Mouse (Mus musculus): ENCODE data around the gene Pithd1. TPM values are rescaled to one million over a fixed set of nuclear protein-coding genes. Genes with fewer than 3 reads are reported as not detected.

Gene Pithd1
- polyA plus RNA-seq, 1 experiment from 2014 or later, result 62.1 TPM

- Histone ChIP-seq H3K9ac (ENCODE audit: low read depth, low read length) (no peak overlapping the region), H3K4me1 (ENCODE audit: control insufficient read depth, insufficient read depth, low read length) (peaks cover 9% of the 10 kb centered on the region), H3K4me2 (replicated peaks; ENCODE audit: low read depth, low read length) (no peak overlapping the region), H3K9me3 (ENCODE audit: control insufficient read depth, low read length) (no peaks in the 10 kb centered on the region), H3K36me3 (ENCODE audit: control insufficient read depth, insufficient read depth, low read length) (no peaks in the 10 kb centered on the region; the same call in 1 of the 2 replicates), H3K27ac (ENCODE audit: low read depth, low read length) (no peak overlapping the region), H3K27me3 (ENCODE audit: control insufficient read depth, insufficient read depth, low read length) (no peaks in the 10 kb centered on the region), H3K4me3 (ENCODE audit: low read length) (no peak overlapping the region)
- 96% methylated on average over 9 of the region's 9 CpGs for WGBS
- no peak for ATAC-seq (ENCODE audit: low FRiP score, low TSS enrichment)
These were observed 35.9 kb upstream of the Pithd1 start for GRCm38 (mm10) chr4:136022924-136023323.

- Histone ChIP-seq H3K4me1 (ENCODE audit: control insufficient read depth, insufficient read depth, low read length) (peaks cover 5% of the 10 kb centered on the region), H3K27ac (ENCODE audit: low read depth, low read length) (peak within 1 kb of the TSS; percentile 88), H3K9ac (ENCODE audit: low read depth, low read length) (peak within 1 kb of the TSS; percentile 98), H3K9me3 (ENCODE audit: control insufficient read depth, low read length) (no peaks in the 10 kb centered on the region), H3K27me3 (ENCODE audit: control insufficient read depth, insufficient read depth, low read length) (no peaks in the 10 kb centered on the region), H3K36me3 (ENCODE audit: control insufficient read depth, insufficient read depth, low read length) (no peaks in the 10 kb centered on the region; the same call in 1 of the 2 replicates), H3K4me2 (replicated peaks; ENCODE audit: low read depth, low read length) (peak within 1 kb of the TSS; percentile 85), H3K4me3 (ENCODE audit: low read length) (peak within 1 kb of the TSS; percentile 99)
- under 1% methylated on average over 41 of the region's 48 CpGs for WGBS
- ATAC-seq (ENCODE audit: low FRiP score, low TSS enrichment), result peak; percentile 99
These were observed 34.5 kb upstream of the Pithd1 start, which contains the start of gene Eloa for GRCm38 (mm10) chr4:136021549-136022047. Gene Eloa (minus strand): TSS chr4:136021763.

DNA sequence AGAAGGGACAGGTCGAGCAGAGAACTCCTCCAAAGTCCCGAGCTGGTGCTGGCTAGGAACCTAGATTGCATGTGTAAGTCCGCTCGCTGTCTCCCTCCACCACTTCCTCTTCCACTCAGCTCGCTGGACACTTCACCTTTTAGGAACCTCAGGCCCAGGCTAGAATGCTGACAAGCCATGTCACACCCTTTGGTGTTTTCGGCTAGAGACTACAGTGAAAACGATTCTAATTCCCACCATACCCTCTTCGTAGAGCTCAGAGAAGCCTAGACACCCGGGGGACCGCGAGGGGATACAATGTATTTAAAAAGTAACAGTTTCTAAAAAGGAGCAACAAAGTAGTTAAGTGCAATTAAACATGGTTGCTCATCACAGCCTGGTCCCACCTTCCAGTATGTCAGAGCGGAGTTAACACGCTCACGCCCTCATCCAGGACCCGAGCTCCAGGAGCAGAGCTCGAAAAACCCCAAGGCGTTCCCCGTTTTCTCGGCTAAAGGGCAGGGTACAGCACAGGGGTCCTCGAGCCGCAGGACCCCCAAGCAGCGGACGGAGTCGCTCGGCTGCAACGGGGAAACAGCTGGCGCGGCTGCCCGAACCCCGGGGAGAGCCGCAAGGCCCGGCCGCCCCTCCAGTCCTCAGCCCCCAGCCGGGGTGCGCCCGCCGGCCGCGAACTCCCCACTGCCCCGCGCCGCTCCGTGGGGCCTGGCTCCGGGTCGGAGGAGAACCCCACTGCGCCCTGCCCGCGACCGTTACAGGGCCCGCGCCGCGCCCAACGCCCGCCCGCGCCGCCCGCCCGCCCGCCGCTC lies 33.9 kb upstream of the Pithd1 start:
- peak; percentile 76 for ATAC-seq (ENCODE audit: low FRiP score, low TSS enrichment)

GRCm38 (mm10) chr4:136016059-136016602 lies 29.1 kb upstream of the Pithd1 start:
- H3K27me3 ChIP-seq (ENCODE audit: control insufficient read depth, insufficient read depth, low read length), result no peaks in the 10 kb centered on the region
- no peak overlapping the region for H3K4me2 ChIP-seq (replicated peaks; ENCODE audit: low read depth, low read length)
- 72% methylated on average over 3 of the region's 3 CpGs for WGBS
- no peak overlapping the region for H3K27ac ChIP-seq (ENCODE audit: low read depth, low read length)
- no peaks in the 10 kb centered on the region for H3K9me3 ChIP-seq (ENCODE audit: control insufficient read depth, low read length)
- peaks cover 25% of the 10 kb centered on the region for H3K36me3 ChIP-seq (ENCODE audit: control insufficient read depth, insufficient read depth, low read length)
- H3K4me3 ChIP-seq (ENCODE audit: low read length), result no peak overlapping the region
- no peak overlapping the region for H3K9ac ChIP-seq (ENCODE audit: low read depth, low read length)
- H3K4me1 ChIP-seq (ENCODE audit: control insufficient read depth, insufficient read depth, low read length), result peaks cover 5% of the 10 kb centered on the region
- ATAC-seq (ENCODE audit: low FRiP score, low TSS enrichment), result no peak

More for the DNA sequence above, 33.9 kb upstream of the Pithd1 start:
- Histone ChIP-seq H3K36me3 (ENCODE audit: control insufficient read depth, insufficient read depth, low read length) (no peaks in the 10 kb centered on the region; the same call in 1 of the 2 replicates), H3K4me3 (ENCODE audit: low read length) (peak overlapping the region; percentile 99), H3K4me1 (ENCODE audit: control insufficient read depth, insufficient read depth, low read length) (peaks cover 5% of the 10 kb centered on the region), H3K4me2 (replicated peaks; ENCODE audit: low read depth, low read length) (peak overlapping the region; percentile 85), H3K9me3 (ENCODE audit: control insufficient read depth, low read length) (no peaks in the 10 kb centered on the region), H3K27ac (ENCODE audit: low read depth, low read length) (peak overlapping the region; percentile 88), H3K9ac (ENCODE audit: low read depth, low read length) (peak overlapping the region; percentile 98), H3K27me3 (ENCODE audit: control insufficient read depth, insufficient read depth, low read length) (no peaks in the 10 kb centered on the region)
- WGBS, result under 1% methylated on average over 56 of the region's 62 CpGs

DNA sequence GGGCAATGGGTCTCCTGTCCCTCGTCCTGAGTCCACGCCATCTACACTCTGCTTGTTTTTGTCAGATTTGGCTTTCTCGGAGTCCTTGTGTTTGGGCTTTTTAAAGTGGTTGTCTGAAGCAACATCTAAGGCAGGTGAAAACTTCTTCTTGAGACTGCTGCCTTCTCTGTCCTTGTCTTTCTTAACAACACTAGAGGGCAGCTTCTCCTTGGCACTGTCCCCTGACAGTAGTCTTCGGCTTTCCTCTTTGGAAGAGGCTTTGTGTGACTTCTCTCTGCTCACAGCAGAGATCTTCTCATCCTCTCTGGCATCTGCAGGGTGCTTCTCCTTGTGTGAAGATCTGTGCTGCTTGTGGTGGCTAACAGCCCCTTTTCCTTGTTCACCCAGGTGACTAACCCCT lies 23.5 kb upstream of the Pithd1 start:
- H3K9ac ChIP-seq (ENCODE audit: low read depth, low read length), result no peak overlapping the region
- 90% methylated on average over 4 of the region's 4 CpGs for WGBS
- peaks cover 73% of the 10 kb centered on the region for H3K36me3 ChIP-seq (ENCODE audit: control insufficient read depth, insufficient read depth, low read length)
- no peak overlapping the region for H3K4me3 ChIP-seq (ENCODE audit: low read length)
- H3K4me1 ChIP-seq (ENCODE audit: control insufficient read depth, insufficient read depth, low read length), result no peaks in the 10 kb centered on the region
- H3K27me3 ChIP-seq (ENCODE audit: control insufficient read depth, insufficient read depth, low read length), result no peaks in the 10 kb centered on the region
- H3K9me3 ChIP-seq (ENCODE audit: control insufficient read depth, low read length), result no peaks in the 10 kb centered on the region
- ATAC-seq (ENCODE audit: low FRiP score, low TSS enrichment), result no peak
- H3K27ac ChIP-seq (ENCODE audit: low read depth, low read length), result no peak overlapping the region
- H3K4me2 ChIP-seq (replicated peaks; ENCODE audit: low read depth, low read length), result no peak overlapping the region

DNA sequence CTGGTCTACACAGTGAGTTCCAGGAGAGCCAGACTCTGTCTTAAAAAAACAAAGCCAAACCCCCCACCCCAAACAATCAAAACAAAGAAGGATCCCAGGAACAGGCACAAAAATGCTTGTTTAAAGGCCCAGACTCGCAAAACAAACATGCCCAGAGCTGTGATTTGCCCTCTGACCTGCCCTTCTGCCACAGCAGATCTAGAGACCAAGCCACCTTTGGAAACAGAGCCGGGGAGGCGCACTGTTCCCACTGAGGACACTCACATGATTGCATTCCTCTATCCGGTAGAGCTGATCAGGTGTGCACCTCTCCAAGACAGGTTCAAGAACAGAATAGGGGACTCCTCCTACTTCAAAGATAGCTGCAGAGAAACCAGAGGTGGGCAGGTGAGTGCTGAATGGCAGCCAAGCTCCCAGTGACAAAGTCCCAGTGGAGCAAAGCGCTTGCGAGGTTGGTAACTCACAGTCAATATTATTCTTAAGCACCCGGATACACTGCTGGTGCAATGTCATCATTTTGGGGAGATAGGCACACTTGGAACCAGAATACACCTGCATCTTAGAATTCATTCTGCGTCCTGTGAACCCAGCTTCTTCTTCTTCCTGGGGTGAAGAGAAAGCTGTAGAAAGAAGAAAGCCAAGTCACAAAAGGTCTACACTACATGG lies 21.9 kb upstream of the Pithd1 start:
- 90% methylated on average over 8 of the region's 8 CpGs for WGBS
- no peak overlapping the region for H3K4me2 ChIP-seq (replicated peaks; ENCODE audit: low read depth, low read length)

GRCm38 (mm10) chr4:136006821-136007220 lies 19.8 kb upstream of the Pithd1 start:
- no peaks in the 10 kb centered on the region for H3K9me3 ChIP-seq (ENCODE audit: control insufficient read depth, low read length)
- WGBS, result 96% methylated on average over 3 of the region's 3 CpGs
- H3K4me3 ChIP-seq (ENCODE audit: low read length), result no peak overlapping the region
- no peaks in the 10 kb centered on the region for H3K4me1 ChIP-seq (ENCODE audit: control insufficient read depth, insufficient read depth, low read length)
- H3K27ac ChIP-seq (ENCODE audit: low read depth, low read length), result no peak overlapping the region
- H3K27me3 ChIP-seq (ENCODE audit: control insufficient read depth, insufficient read depth, low read length), result no peaks in the 10 kb centered on the region
- no peak overlapping the region for H3K4me2 ChIP-seq (replicated peaks; ENCODE audit: low read depth, low read length)
- H3K36me3 ChIP-seq (ENCODE audit: control insufficient read depth, insufficient read depth, low read length), result peaks cover 89% of the 10 kb centered on the region
- no peak for ATAC-seq (ENCODE audit: low FRiP score, low TSS enrichment)
- no peak overlapping the region for H3K9ac ChIP-seq (ENCODE audit: low read depth, low read length)

More for the DNA sequence above, 21.9 kb upstream of the Pithd1 start:
- Histone ChIP-seq H3K27me3 (ENCODE audit: control insufficient read depth, insufficient read depth, low read length) (no peaks in the 10 kb centered on the region), H3K36me3 (ENCODE audit: control insufficient read depth, insufficient read depth, low read length) (peaks cover 88% of the 10 kb centered on the region), H3K4me3 (ENCODE audit: low read length) (no peak overlapping the region), H3K9me3 (ENCODE audit: control insufficient read depth, low read length) (no peaks in the 10 kb centered on the region), H3K9ac (ENCODE audit: low read depth, low read length) (no peak overlapping the region), H3K4me1 (ENCODE audit: control insufficient read depth, insufficient read depth, low read length) (no peaks in the 10 kb centered on the region), H3K27ac (ENCODE audit: low read depth, low read length) (no peak overlapping the region)
- ATAC-seq (ENCODE audit: low FRiP score, low TSS enrichment), result no peak

GRCm38 (mm10) chr4:136004921-136005320 lies 17.9 kb upstream of the Pithd1 start:
- H3K4me2 ChIP-seq (replicated peaks; ENCODE audit: low read depth, low read length), result no peak overlapping the region
- H3K27me3 ChIP-seq (ENCODE audit: control insufficient read depth, insufficient read depth, low read length), result no peaks in the 10 kb centered on the region
- WGBS, result 91% methylated on average over 2 of the region's 2 CpGs
- no peaks in the 10 kb centered on the region for H3K4me1 ChIP-seq (ENCODE audit: control insufficient read depth, insufficient read depth, low read length)
- no peak overlapping the region for H3K4me3 ChIP-seq (ENCODE audit: low read length)
- peaks cover 71% of the 10 kb centered on the region for H3K36me3 ChIP-seq (ENCODE audit: control insufficient read depth, insufficient read depth, low read length)
- H3K9me3 ChIP-seq (ENCODE audit: control insufficient read depth, low read length), result no peaks in the 10 kb centered on the region
- H3K27ac ChIP-seq (ENCODE audit: low read depth, low read length), result no peak overlapping the region
- no peak overlapping the region for H3K9ac ChIP-seq (ENCODE audit: low read depth, low read length)
- ATAC-seq (ENCODE audit: low FRiP score, low TSS enrichment), result no peak

Measured in kidney, embryonic 14.5 days (tissue).